ENCODE assay signal across 8 mouse cellular contexts in the genomic region with DNA sequence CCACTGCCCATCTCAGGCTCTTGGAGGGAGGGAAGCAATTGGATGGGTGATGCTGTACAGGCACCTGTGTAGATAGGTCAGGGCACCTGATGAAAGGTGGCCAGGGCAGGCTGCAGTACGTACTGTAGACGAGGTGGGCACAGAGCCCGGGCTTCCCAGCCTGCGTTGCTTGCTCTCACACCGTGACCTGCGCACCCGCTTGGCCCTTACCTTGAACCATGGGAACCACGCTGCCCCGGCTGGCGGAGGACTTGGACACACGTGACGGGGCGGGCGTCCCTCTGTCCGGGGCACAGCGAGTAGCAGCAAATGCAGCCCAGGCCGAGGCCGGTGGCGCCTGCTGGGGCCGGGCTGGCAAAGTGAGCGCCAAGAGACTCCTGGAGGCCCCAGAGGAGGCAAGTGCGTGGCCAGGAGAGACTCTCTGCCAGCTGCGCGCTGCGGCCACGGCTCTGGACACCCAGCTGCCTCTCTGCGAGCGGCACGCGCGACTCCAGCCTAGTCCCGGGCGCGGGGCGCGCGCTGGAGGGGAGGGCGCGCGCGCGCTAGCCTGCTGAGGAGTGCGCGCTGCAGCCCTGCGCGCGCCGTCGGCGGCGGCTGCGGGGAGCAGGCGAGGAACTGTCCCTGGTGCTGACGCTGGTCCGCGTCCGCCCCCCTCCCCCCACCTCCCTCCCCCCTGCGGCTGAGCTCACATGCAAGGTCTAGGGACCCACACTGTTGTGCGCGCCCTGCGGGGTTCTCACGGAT. TPM values are rescaled to one million over a fixed set of nuclear protein-coding genes. Genes with fewer than 3 reads are reported as not detected.
DNase-seq lines count a peak whose midpoint lies in the region; ATAC-seq and TF ChIP-seq lines count a peak whose summit lies in the region.

Gene Fam163b, minus strand, starts transcription at position 542 of the 744 bp plus-strand sequence.

- peaks cover 36% of the 10 kb centered on the region for H3K27me3 ChIP-seq in forebrain, embryonic 13.5 days
- peaks cover 29% of the 10 kb centered on the region for H3K27me3 ChIP-seq in intestine, embryonic 14.5 days (replicated peaks; ENCODE audit: control insufficient read depth, insufficient read depth, low read length)
- H3K27me3 ChIP-seq in midbrain, postnatal 0 days (ENCODE audit: insufficient read depth, low read length), result no peaks in the 10 kb centered on the region

- WGBS in forebrain, embryonic 13.5 days, result under 1% methylated on average over 49 of the region's 62 CpGs
- 2% methylated on average over 60 of the region's 62 CpGs for WGBS in intestine, embryonic 14.5 days
- 2% methylated on average over 45 of the region's 62 CpGs for WGBS in midbrain, postnatal 0 days

- no peak within 1 kb of the TSS for H3K27ac ChIP-seq in gastrocnemius, adult 2 months
- H3K27ac ChIP-seq in forebrain, embryonic 13.5 days, result no peak within 1 kb of the TSS
- H3K27ac ChIP-seq in intestine, embryonic 14.5 days (ENCODE audit: low read depth), result no peak within 1 kb of the TSS
- H3K27ac ChIP-seq in midbrain, postnatal 0 days (ENCODE audit: low read depth, low read length), result no peak within 1 kb of the TSS

- no peaks in the 10 kb centered on the region for H3K9me3 ChIP-seq in forebrain, embryonic 13.5 days (replicated peaks)
- H3K9me3 ChIP-seq in intestine, embryonic 14.5 days (ENCODE audit: control insufficient read depth, low read length), result no peaks in the 10 kb centered on the region
- no peaks in the 10 kb centered on the region for H3K9me3 ChIP-seq in midbrain, postnatal 0 days (ENCODE audit: low read length)

- H3K4me2 ChIP-seq in forebrain, embryonic 13.5 days, result peak within 1 kb of the TSS; percentile 71
- peak within 1 kb of the TSS; percentile 59 for H3K4me2 ChIP-seq in intestine, embryonic 14.5 days (ENCODE audit: low read length)
- peak within 1 kb of the TSS; percentile 91 for H3K4me2 ChIP-seq in midbrain, postnatal 0 days (ENCODE audit: low read depth, low read length, poor library complexity, severe bottlenecking)

- peak within 1 kb of the TSS; percentile 47 for H3K9ac ChIP-seq in forebrain, embryonic 13.5 days
- H3K9ac ChIP-seq in intestine, embryonic 14.5 days (ENCODE audit: low read length), result no peak within 1 kb of the TSS
- peak within 1 kb of the TSS; percentile 59 for H3K9ac ChIP-seq in midbrain, postnatal 0 days (replicated peaks; ENCODE audit: low read length, poor library complexity, severe bottlenecking)

- TF ChIP-seq CTCF in gastrocnemius, adult 2 months (IDR thresholded peaks at IDR 0.05), result no peak
- TF ChIP-seq CTCF in midbrain, postnatal 0 days (IDR thresholded peaks at IDR 0.05), result no peak

- no peaks in the 10 kb centered on the region for H3K36me3 ChIP-seq in forebrain, embryonic 13.5 days (ENCODE audit: poor library complexity, severe bottlenecking)
- no peaks in the 10 kb centered on the region for H3K36me3 ChIP-seq in intestine, embryonic 14.5 days (ENCODE audit: control insufficient read depth, insufficient read depth, low read length)
- no peaks in the 10 kb centered on the region for H3K36me3 ChIP-seq in midbrain, postnatal 0 days (ENCODE audit: insufficient read depth, low read length)

- peak; percentile 43; the same call in 1 of the 2 replicates for ATAC-seq in forebrain, embryonic 13.5 days
- ATAC-seq in intestine, embryonic 14.5 days (replicated peaks; ENCODE audit: low FRiP score, low TSS enrichment, low read depth), result peak; percentile 50; the same call in 1 of the 2 replicates
- peak; percentile 72 for ATAC-seq in midbrain, postnatal 0 days (ENCODE audit: low FRiP score)

- H3K4me3 ChIP-seq in gastrocnemius, adult 2 months, result peak within 1 kb of the TSS; percentile 60
- peak within 1 kb of the TSS; percentile 40 for H3K4me3 ChIP-seq in forebrain, embryonic 13.5 days
- peak within 1 kb of the TSS; percentile 32 for H3K4me3 ChIP-seq in intestine, embryonic 14.5 days (ENCODE audit: low read depth, low read length)
- peak within 1 kb of the TSS; percentile 52 for H3K4me3 ChIP-seq in midbrain, postnatal 0 days (ENCODE audit: low read depth, low read length)

- peak; percentile 44 for DNase-seq in gastrocnemius, adult 2 months
- no peak for DNase-seq in gastrocnemius, adult 18-20 months (ENCODE audit: low spot score)
- DNase-seq in c-Kit-positive CD71-negative TER-119-negative erythroid progenitor cells, embryonic 14.5 days (ENCODE audit: low read depth), result peak; percentile 18
- peak; percentile 86 for DNase-seq in intestine, embryonic 14.5 days (ENCODE audit: low spot score)
- DNase-seq in left cerebral cortex, postnatal 36 days (ENCODE audit: low spot score in 2 of 2), result peak; percentile 55 to 79
- peak; percentile 69 for DNase-seq in midbrain, postnatal 0 days (ENCODE audit: low spot score)
- peak; percentile 38 to 71 for DNase-seq in thymus, postnatal 10 days (ENCODE audit: low spot score in 2 of 2)

- peaks cover 10% of the 10 kb centered on the region for H3K4me1 ChIP-seq in forebrain, embryonic 13.5 days
- H3K4me1 ChIP-seq in intestine, embryonic 14.5 days (replicated peaks; ENCODE audit: control insufficient read depth, insufficient read depth, low read length), result no peaks in the 10 kb centered on the region
- H3K4me1 ChIP-seq in midbrain, postnatal 0 days (ENCODE audit: insufficient read depth, low read length), result no peaks in the 10 kb centered on the region

- intact Hi-C loops in gastrocnemius, adult 2 months (cut with DNase I), result no loop called here
- intact Hi-C loops in left cerebral cortex, postnatal 36 days (cut with DNase I), result loop anchor here (10.0 kb wide), 1 partner anchor 73 kb away; no protein-coding TSS in a partner anchor

RNA-seq across cellular contexts. Expression of gene Fam163b, which starts in this region (rescaled TPM):
- not detected for total RNA-seq in gastrocnemius, adult 2 months (2021)
- not detected for total RNA-seq in gastrocnemius, adult 18-20 months (2021)
- 0.76 and 1.7 TPM in 2 replicates for polyA plus RNA-seq in forebrain, embryonic 13.5 days (2015; fragmentation: Nextera tagmentation; extraction: Ambion mirVana)
- 0.24 and 0.42 TPM in 2 replicates for polyA plus RNA-seq in intestine, embryonic 14.5 days (2014; fragmentation: Nextera tagmentation; extraction: Ambion mirVana)
- 100 to 1,000 TPM; 112 to 122 TPM for total RNA-seq in left cerebral cortex, postnatal 36 days (2021)
- total RNA-seq in midbrain, postnatal 0 days (2014; rRNA removed), result 4.9 and 8.4 TPM in 2 replicates
- 13.0 and 13.9 TPM in 2 replicates for polyA plus RNA-seq in midbrain, postnatal 0 days (2015; fragmentation: Nextera tagmentation; extraction: Ambion mirVana)

Comparison
In these comparisons a context has a peak if more than half of its experiments do, and no peak if none do; other contexts are left out.
1. RNA of gene Fam163b (total RNA-seq): 112 to 122 TPM in left cerebral cortex, postnatal 36 days; 4.9 to 8.4 TPM in midbrain, postnatal 0 days, not detected in gastrocnemius, adult 2 months and not detected in gastrocnemius, adult 18-20 months; every median in the first group is over 10 times any median in the second.
2. Peak in DNase-seq and H3K4me3 ChIP-seq in gastrocnemius, adult 2 months; RNA of the gene not detected or under 1 TPM.
3. Peak in DNase-seq, ATAC-seq, H3K4me3 ChIP-seq and H3K4me2 ChIP-seq in intestine, embryonic 14.5 days; RNA of the gene not detected or under 1 TPM.
4. Peak in every context shown above with its lines, with median percentiles within 50 percentile points of each other: H3K4me3 ChIP-seq, ATAC-seq and H3K4me2 ChIP-seq.